Mouse (Mus musculus): ENCODE data around the gene Zfp454. TPM values are rescaled to one million over a fixed set of nuclear protein-coding genes. Genes with fewer than 3 reads are reported as not detected.

The Zfp454 gene
- total RNA-seq (2015): not detected in 2 replicates
- not detected in 2 replicates for total RNA-seq (2017)

DNA sequence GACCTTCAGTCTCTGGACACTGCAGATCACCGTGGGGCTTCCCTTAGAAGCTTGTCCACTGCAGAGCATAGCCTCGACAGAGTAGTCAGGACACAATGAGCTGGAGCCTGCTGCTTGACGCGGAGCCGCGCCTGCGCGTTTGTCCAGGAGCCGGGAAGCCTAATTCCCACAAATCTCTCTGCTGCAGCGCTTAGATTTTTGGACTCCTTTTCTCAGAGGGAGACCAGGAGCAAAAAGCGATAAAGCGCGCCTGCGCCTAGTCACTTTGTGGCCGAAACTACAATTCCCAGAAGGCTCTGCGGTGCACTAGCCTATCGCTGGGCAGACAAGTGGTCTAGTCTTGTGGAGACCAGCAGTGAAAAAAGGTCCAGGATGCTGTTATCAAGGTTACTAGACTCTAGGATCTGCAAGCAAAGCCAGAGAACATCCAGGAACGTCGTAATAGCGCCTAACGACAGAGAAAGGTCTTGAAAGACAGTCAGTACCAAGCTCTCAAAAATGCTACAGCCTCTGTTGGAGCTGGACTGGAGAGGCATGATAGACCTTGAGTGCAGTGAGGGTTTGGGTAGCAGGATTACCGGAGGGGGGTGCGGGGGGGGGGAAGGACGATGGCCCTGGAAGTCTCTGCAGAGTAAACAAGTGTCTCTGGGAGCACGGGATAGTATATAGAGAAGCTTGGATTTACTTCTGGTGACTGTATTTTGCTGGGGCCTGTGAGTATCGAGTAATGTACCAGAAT lies at the start of gene Zfp454:
TSS of gene Zfp454 (minus strand) at position 262 of the 739 bp plus-strand sequence.
- ATAC-seq (replicated peaks; ENCODE audit: poor library complexity): no peak

DNA sequence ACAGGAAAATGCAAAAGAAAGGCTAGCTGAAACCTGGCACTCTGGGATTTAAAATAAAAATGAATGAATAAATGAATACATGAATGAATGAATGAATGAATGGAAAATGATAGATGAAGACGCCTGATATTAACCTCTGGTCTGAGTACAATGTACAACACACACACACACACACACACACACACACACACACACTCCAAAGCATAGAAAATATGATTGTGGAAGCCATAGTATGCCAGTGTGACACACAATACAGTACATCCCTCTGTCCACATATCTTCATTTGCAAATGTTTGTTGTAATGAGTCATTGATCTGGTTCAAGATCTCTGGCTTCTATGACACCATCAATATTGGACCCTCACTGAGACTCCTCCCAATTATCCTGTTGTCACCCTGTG lies 44.6 kb upstream of the Zfp454 start:
- no peak for ATAC-seq (replicated peaks; ENCODE audit: poor library complexity)

DNA sequence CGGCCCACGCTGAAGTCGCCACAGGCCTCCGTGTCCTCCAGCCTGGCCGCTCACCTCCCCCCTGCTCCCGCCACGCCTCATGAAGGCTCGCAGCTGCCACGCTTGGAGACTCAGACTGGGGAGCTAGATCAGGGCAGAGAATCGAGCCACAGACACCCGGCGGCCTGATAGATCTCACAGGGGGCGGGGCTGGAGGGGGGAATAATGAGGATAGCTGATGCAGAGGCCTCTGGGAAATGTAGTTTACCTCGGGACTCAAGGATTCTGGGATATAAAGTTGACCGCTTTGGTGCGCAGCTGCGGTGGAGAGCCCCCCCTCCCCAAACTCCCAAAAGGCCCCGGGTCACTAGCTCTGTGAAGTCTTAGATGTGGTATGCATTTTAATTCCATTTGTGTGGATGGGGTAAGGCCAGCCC lies 44.0 kb upstream of the Zfp454 start, which contains the start of gene Zfp354b:
TSS of gene Zfp354b (minus strand) at position 183 of the 416 bp plus-strand sequence.
- ATAC-seq (replicated peaks; ENCODE audit: poor library complexity): peak; percentile 90

DNA sequence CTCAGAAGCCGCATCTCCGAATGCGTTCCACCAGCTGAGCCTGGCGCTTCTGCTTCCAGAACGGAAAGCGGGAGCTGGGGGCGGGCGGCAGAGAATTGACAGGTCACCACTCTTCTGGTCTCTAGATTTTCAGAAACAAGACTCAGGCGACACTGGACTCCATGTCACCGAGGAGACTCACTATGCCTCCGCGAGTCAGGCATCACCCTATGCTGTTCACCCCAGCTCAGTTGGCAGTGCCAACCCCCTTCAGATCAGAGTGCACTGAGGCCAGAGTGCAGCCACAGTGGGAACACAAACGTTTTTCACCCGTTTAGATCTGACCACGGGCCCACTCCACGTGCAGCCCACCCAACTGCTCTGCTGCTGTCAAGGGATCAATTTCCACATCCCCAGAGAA lies 43.6 kb upstream of the Zfp454 start:
- ATAC-seq (replicated peaks; ENCODE audit: poor library complexity): peak; percentile 26

DNA sequence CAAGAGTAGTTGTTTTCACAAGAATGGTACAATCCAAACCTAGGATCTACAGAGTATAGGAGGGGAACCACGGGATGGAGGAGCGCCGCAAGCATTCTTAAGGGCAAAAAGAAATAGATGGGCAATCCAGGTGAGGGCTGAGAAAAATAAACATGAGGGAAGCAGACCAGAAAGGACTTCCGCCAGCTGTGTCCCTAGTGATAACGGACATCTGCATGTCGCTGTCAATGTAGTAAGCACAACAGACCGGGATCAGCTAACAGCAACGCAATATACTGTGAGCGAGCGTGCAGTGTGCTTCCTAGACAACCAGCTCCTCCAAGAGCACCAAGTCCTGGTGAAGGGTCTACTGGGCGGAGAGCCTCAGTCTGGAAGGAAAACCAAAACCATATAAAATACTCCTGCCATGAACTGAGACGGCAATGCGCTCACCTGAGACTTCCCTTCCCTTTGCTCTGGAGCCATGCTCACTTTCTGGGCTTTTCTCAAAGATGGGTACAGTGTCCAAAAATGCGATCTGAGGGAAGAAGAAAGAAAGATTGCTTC lies 43.1 kb upstream of the Zfp454 start:
- no peak; the same call in 1 of the 2 replicates for ATAC-seq (replicated peaks; ENCODE audit: poor library complexity)

DNA sequence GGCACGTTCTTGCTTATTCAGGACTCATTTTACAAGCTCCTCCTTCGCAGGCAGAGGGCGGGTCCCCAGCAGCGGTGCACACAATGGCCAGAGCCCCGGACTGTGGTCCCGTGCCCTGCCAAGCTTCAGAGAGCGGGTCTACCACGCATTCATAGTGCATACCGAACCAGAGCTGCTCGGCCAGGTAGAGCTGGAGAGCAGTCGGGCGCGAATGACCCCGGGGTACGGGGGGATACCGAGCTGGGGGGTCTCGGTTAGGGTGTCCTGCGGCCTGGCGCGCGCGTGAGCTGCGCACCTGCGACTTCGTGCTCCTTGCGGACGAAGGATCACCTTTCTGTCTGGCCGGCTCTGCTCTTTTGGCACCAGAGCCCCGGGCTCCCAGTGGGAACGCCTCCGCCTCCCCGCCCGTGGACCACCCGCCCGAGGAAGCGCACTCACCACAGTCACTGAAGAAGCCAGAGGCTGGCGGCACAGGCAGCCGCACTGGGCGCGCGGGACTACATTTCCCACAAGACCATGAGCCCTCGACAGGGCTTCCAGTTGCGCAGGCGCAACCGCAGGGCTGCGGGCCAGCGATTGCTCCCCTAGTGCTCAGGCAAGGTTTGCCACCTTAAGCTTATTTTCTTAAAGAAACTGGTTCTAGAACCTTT lies 28.3 kb upstream of the Zfp454 start, which contains the start of gene Zfp2:
TSS of gene Zfp2 (minus strand) at position 495 of the 650 bp plus-strand sequence.
- peak; percentile 99 for ATAC-seq (replicated peaks; ENCODE audit: poor library complexity)

DNA sequence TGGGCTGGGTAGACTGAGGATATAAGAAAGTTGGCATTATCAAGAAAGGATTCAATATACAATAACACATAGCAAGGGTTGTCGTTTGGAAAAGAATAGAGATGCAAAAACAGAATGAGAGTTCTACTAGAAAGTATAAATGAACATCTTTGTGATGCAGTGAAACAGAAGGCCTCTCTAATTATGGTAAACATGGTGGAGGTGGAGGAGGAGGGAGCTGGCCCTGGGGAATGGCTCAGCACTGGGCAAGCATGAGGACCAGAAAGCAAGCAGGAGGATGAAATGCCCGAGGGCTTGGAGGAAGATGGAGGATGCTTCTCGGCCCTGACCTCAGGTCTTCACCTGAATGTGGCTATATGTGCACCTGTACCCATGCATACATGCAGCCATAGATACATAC lies 27.0 kb upstream of the Zfp454 start:
- no peak for ATAC-seq (replicated peaks; ENCODE audit: poor library complexity)

DNA sequence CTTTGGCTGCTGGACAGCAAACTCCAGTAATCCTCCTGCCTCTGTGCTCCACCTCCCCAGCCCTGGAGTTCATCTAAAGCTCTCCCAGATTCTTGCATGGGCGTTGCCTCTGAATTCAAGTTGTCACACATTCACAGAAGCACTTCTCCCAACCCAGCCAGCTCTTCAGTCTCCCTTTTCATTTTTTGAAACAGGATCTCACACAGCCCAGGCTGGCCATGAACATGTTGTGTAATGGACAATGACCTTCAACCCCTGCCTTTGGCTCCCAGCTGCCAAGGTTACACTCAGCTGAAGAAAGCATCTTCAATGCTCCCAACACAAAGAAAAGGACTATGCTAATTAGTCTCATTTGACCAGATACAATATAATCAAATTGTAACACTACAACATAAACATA lies 25.9 kb upstream of the Zfp454 start:
- ATAC-seq (replicated peaks; ENCODE audit: poor library complexity): no peak

DNA sequence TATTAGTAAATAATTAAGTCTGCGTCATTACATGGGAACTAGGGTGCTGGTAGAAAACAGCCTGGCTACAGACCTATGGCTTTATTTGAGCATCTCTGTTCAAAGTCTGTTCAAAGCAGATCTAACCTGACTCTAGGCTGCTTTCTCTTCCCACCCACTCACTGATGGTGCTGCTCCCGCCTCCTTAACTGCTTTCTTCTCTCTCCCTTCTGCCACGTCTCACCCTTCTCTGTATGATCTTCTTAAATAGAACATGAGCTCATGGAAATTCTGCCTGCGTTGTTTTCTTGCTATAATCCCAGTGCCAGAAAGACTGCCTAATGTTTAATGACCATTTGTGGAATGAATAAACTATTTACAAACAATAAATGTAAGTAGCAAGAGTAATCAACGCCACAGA lies 20.7 kb upstream of the Zfp454 start:
- no peak for ATAC-seq (replicated peaks; ENCODE audit: poor library complexity)

DNA sequence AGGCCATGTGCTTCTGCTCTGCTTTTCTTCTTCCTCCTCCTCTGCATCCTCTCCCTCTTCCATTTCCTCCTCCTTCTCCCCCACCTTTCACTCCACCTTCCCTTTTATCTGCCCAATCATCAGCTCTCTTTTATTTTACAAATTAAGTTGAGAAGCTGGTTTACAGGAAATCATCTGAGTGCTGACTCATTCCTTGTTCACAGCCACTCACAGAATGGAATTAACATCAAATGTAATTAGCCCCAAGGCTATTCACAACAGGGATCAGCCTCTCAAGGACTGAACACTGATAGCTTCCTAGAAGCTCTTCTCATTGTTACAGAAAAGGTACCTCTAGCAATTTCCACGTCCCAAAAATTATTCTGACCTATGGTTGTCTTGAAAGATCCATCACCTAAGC lies 9.9 kb upstream of the Zfp454 start:
- no peak for ATAC-seq (replicated peaks; ENCODE audit: poor library complexity)

DNA sequence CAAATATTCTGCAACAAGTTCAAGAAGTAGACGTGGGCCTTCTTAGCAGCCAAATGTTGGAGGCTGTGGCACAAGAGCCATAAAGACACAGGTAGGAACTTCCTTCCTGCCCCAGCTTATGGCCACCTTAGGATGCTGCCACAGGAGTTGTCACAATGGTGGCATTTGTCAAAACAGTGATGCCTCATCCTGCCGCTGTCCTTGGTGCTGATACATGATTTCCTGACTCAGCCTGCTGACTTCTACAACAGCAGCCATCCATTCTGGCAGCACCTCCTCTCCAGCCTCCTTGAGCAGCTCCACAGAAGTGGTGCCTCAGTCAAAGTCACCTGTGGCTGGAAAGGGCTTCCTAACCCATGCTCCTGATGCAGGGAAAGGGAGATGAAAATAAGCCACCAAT lies 5.0 kb upstream of the Zfp454 start:
- no peak for ATAC-seq (replicated peaks; ENCODE audit: poor library complexity)

DNA sequence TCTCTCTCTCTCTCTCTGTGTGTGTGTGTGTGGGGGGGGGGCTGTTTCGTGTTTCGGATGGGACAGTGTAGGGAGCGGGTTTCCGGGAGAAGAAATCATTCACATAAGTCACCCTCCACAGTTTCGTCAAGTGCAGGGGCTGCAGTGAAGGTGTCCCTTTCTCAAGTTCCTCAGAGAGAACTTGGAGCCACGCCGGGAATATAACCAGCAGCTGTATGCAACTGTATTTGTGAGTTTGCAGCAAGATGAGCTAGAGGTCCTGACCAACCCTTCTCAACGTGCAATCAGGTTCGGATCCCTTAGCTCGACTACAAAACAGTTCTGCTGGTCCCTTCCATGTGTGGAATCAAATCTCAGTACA lies 538 bp downstream of the Zfp454 start:
- ATAC-seq (replicated peaks; ENCODE audit: poor library complexity): no peak

DNA sequence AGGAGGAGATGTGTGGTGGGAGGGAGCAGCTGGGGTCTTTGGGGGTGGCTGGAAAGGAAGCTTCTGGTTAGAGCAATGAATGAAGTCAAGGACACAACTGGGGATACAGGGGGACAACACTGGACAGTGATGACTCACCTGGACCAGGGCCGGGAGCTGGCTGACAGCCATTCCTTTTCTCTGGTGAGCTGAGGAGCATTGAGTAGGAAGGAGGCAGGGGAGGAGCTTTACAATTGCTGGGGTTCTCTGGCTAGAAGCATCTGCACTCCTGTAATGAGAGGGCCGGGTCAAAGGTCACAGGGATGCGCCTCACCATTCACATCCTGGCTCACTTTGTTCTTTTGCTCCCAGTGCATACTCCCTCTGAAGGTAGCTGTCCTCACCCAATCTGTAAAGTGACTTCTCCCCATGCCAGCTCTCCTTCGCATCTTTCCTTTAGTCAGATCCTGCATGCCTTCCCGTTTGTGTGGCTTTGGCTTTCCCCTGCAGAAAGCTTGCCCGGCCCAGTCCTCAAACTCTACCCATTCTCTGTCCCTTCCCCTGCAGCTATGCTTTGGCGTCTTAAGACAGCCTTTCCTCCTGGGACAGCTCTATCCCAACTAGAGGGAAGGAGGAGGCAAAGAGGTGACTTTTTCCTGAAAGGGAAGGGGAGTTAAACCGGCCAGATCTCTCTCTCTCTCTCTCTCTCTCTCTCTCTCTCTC lies 1.1 kb downstream of the Zfp454 start:
- no peak for ATAC-seq (replicated peaks; ENCODE audit: poor library complexity)

DNA sequence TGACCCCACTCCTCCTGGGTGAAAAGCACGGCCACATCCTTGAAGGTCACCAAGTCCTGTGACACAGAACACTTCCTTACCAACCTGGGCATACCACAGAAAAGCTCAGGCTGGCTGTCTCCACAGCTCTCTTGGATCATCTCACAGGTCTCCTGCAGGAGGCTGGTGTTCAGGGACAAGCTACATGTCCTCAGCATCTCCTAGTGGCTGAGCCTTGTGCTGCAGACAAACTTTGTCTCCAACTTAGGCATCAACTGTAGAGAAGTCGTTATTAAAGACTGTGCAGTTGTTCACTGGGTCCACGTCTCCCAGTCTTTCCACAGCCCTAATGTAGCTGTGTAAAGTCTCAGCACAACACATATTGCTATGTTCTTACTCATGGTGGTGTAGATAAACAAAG lies 3.7 kb downstream of the Zfp454 start:
- no peak for ATAC-seq (replicated peaks; ENCODE audit: poor library complexity)

DNA sequence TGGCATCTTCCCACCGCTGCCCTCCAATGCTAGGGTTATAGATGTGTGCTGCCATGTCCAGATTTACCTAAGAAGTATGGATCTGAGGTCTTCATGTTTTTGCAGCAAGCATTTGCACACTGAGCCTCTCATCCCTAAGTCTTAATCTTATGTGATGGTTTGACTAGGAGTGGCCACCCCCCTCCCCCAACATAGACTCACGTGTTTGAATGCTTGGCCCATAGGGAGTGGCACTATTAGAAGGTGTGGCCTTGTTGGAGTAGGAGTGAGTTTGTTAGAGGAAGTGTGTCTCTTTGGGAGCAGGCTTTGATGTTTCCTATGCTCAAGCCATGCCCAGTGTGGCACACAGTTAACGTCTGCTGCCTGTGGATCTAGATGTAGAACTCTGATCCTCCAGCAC lies 8.8 kb downstream of the Zfp454 start:
- ATAC-seq (replicated peaks; ENCODE audit: poor library complexity): no peak

DNA sequence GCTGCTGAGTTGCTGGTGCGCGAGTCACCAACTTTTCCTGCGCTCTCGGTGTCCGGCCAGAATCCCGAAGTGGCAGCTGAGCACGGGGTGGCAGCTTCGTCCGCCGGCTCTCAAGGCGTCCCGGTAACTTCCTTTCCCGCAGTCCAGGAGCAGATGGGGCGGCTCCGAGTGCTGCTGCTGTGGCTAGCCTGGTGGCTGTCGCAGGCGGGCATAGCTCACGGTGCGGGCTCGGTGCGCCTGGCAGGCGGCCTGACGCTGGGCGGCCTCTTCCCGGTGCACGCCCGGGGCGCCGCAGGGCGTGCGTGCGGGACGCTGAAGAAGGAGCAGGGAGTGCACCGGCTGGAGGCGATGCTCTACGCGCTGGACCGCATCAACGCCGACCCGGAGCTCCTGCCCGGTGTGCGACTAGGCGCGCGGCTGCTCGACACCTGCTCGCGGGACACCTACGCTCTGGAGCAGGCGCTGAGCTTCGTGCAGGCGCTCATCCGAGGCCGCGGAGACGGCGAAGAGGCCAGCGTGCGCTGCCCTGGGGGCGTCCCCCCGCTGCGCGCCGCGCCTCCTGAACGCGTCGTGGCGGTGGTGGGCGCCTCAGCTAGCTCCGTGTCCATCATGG lies 36.4 kb downstream of the Zfp454 start:
- peak; percentile 23; the same call in 1 of the 2 replicates for ATAC-seq (replicated peaks; ENCODE audit: poor library complexity)

DNA sequence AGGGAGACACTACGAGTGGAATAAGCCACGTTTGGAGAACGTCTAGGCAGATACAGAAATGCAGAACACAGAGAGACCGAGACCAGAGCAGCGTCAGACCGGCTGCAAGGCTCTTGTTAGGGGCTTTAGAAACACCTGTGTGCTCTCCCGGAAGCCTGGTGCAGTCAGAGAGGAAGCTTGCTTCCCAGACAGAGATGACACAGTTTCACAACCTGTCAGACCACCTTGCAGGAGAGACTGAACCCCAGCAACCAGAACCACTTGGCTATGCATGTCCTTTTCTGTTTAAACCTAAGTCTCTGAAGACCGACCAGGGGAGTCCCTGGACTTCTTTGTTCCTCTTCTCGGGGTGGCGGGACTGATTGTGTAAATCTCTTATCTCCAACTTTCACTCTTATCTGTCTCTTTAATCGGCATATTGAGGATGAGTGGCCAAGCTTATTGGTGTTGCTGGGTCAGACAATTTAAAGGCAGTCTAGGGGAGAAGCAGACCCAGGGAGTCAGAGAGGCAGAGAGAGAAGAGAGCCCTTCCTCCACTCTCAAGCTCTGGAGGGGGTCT lies 37.2 kb downstream of the Zfp454 start, which contains the start of gene Grm6:
TSS of gene Grm6 (plus strand) at position 509 of the 559 bp plus-strand sequence.
- peak; percentile 37 for ATAC-seq (replicated peaks; ENCODE audit: poor library complexity)

DNA sequence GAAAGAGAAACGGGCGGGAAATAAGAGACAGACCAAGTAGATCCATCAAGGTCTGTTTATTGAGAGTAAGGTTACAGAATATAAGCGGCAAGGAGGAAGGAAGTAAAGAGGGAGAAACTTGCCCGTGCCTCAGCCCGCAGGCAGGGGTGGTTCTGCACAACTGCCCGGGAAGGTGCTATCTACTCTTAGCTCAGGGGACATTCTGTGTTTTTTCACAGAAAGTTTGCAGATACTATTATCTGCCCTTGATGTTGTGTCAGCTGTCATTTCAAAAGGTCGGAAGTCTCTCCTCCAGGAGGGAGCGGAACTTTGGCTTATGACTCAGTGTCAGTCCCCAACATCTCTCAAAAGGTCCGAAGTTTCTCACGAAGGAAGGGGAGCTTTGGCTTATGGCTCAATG lies 38.1 kb downstream of the Zfp454 start:
- ATAC-seq (replicated peaks; ENCODE audit: poor library complexity): no peak

DNA sequence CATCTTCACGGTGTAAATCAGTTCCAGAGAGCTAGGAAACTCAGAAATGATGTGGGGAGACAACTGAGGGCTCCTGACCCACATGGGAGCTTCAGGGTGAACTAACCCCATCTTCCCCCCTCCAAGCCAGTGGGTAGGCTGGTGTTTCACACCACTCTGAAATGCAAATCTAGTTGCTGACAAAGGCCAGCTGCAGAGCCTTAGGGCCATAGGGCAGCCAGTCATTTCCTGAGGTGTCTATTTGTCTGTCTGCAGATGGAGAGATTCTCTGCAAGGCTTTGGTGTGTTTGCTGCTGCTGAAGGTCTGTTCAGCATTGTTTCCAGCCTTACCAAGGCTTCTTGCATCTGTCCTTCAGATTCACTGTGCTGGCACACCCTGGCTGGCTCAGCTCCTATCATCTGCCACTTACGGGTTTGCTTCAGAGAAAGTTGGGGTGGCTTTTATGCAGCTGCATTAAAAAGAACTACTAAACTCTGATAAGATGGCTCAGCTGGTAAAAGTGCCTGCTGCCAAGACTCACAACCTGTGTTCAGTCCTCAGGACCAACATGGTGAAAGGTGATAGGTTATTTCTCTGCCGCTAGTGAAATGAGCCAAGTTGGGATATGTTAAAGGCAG lies 38.8 kb downstream of the Zfp454 start:
- peak; percentile 27 for ATAC-seq (replicated peaks; ENCODE audit: poor library complexity)

DNA sequence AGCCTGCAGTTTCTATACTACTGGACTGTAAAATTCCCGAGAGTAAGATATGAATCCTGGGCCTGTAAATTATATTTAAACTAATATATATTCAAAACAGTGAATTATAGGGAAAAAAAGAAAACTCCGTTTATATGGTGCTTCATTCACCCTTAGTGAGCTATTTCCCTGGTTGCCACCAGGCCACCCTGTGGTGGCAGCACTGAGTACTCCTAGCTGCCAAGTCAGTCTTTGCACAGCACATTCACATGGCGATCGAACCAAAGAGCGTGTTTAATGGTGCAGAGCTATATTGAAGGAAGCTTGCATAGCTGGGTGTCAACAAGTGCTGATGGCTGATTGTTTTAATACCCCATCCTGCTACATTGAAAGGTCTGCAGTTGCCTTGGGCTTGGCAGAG lies 40.4 kb downstream of the Zfp454 start:
- no peak for ATAC-seq (replicated peaks; ENCODE audit: poor library complexity)
